Mouse (Mus musculus) testis, postnatal 14 days (tissue): ENCODE data around the gene Ifna11.
"Not testable (repeated sequence)": the region's sequence is repeated elsewhere in the genome, so short reads cannot be mapped to it uniquely, and the experiment has no call there.

Experiments used
- DNase-seq: peaks from one replicate; pipeline ENCODE4 v3.0.0; 2021; ENCODE audit warnings: low spot score

Ifna11 gene

DNA sequence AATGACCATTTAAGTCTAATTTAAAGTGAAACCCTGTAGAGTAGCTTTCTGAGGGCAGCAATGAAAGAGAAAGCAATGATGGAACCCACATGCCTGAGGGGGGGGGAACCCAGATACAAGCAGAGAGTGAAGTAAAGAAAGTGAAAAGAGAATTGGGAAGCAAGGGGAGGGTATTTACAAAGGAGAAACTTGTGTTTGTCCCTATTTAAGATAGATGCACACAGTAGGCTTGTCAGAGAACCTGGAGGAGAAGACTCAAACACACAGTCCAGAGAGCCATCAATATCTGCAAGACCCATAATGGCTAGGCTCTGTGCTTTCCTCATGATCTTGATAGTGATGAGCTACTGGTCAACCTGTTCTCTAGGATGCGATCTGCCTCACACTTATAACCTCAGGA is at the start of gene Ifna11:
Ifna11 (plus strand) TSS at position 301 of the 400 bp plus-strand sequence.
- no peak for DNase-seq

DNA sequence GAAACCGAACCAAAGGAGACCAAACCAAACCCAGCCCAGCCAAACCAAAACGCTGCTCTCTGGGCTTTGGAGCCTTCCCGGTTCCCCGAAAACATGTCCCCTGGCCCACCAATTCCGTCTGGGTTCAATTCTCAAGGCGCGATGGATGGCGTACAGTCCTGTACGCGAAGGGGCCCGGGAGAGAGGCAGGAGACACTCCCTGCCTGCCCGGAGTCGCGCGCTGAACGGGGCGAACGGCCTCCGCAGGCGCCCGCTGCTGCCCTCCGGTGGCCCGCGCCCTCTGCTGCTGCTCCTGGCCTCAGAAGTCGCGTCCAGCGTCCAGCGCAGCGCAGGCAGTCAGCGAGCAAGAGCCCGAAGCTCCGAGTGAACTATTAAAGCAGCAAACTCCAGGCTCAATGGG is 46.2 kb upstream of the Ifna11 start, which contains the start of gene Gm13290:
Gm13290 (plus strand) TSS at position 301 of the 400 bp plus-strand sequence.
- not testable (repeated sequence) for DNase-seq

DNA sequence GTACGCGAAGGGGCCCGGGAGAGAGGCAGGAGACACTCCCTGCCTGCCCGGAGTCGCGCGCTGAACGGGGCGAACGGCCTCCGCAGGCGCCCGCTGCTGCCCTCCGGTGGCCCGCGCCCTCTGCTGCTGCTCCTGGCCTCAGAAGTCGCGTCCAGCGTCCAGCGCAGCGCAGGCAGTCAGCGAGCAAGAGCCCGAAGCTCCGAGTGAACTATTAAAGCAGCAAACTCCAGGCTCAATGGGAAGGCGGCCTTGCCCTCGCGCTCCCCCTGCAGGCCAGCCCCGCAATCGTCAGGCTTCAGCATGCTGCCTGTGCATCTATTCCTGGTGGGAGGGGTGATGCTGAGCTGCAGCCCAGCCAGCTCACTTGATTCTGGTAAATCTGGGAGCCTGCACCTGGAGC is 43.1 kb upstream of the Ifna11 start, which contains the start of gene Gm13289:
Gm13289 (plus strand) TSS at position 301 of the 400 bp plus-strand sequence.
- not testable (repeated sequence) for DNase-seq

DNA sequence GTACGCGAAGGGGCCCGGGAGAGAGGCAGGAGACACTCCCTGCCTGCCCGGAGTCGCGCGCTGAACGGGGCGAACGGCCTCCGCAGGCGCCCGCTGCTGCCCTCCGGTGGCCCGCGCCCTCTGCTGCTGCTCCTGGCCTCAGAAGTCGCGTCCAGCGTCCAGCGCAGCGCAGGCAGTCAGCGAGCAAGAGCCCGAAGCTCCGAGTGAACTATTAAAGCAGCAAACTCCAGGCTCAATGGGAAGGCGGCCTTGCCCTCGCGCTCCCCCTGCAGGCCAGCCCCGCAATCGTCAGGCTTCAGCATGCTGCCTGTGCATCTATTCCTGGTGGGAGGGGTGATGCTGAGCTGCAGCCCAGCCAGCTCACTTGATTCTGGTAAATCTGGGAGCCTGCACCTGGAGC is 40.2 kb upstream of the Ifna11 start, which contains the start of gene Gm13272:
Gm13272 (plus strand) TSS at position 301 of the 400 bp plus-strand sequence.
- not testable (repeated sequence) for DNase-seq

DNA sequence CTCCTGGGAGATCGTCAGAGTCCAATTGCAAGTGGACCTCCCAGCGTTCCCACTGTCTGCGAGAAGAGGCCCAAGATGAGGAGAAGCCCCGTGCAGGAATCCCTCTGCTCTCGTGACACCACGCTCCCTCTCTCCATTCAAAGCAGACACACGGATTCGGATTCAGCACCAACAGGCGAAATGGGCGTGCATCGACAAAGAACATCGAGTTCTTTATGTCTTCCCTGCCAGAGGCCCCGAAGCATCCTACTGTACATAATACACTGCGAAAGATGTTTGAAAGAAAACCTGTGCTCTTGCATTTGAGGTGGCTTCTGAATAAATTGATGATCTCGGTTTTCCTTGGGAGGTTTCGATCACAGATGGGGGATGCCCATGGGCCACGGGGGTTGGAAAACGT is 39.4 kb upstream of the Ifna11 start:
- DNase-seq, result not testable (repeated sequence)

DNA sequence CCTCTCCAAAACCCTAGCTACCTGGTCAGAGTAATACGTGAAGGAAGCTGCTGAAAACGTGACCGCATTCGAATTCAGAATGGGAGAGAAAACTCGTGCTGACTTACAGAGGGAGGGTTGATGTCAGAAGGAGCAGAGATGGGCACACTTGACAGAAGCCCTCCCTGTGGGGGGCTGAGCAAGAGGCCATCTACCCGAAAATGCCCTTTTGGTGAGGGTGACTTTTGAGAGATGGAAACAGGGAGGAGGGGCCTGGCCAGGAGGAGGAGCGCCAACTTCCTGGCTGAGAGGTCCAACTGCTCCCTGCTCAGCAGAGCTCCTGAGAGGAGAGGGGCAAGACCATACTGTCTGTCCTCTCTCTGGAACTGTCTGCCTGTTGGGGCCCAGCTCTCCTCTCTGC is 37.9 kb upstream of the Ifna11 start, which contains the start of gene Ifnz:
Ifnz (plus strand) TSS at position 301 of the 400 bp plus-strand sequence.
- DNase-seq, result not testable (repeated sequence)

DNA sequence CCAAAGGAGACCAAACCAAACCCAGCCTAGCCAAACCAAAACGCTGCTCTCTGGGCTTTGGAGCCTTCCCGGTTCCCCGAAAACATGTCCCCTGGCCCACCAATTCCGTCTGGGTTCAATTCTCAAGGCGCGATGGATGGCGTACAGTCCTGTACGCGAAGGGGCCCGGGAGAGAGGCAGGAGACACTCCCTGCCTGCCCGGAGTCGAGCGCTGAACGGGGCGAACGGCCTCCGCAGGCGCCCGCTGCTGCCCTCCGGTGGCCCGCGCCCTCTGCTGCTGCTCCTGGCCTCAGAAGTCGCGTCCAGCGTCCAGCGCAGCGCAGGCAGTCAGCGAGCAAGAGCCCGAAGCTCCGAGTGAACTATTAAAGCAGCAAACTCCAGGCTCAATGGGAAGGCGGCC is 37.4 kb upstream of the Ifna11 start:
- not testable (repeated sequence) for DNase-seq

DNA sequence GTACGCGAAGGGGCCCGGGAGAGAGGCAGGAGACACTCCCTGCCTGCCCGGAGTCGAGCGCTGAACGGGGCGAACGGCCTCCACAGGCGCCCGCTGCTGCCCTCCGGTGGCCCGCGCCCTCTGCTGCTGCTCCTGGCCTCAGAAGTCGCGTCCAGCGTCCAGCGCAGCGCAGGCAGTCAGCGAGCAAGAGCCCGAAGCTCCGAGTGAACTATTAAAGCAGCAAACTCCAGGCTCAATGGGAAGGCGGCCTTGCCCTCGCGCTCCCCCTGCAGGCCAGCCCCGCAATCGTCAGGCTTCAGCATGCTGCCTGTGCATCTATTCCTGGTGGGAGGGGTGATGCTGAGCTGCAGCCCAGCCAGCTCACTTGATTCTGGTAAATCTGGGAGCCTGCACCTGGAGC is 34.4 kb upstream of the Ifna11 start, which contains the start of gene Gm13276:
Gm13276 (plus strand) TSS at position 301 of the 400 bp plus-strand sequence.
- DNase-seq, result not testable (repeated sequence)

DNA sequence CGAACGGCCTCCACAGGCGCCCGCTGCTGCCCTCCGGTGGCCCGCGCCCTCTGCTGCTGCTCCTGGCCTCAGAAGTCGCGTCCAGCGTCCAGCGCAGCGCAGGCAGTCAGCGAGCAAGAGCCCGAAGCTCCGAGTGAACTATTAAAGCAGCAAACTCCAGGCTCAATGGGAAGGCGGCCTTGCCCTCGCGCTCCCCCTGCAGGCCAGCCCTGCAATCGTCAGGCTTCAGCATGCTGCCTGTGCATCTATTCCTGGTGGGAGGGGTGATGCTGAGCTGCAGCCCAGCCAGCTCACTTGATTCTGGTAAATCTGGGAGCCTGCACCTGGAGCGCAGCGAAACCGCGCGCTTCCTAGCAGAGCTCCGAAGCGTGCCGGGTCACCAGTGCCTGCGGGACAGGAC is 31.4 kb upstream of the Ifna11 start, which contains the start of gene Gm13277:
Gm13277 (plus strand) TSS at position 231 of the 400 bp plus-strand sequence.
- peak; percentile 33 for DNase-seq

DNA sequence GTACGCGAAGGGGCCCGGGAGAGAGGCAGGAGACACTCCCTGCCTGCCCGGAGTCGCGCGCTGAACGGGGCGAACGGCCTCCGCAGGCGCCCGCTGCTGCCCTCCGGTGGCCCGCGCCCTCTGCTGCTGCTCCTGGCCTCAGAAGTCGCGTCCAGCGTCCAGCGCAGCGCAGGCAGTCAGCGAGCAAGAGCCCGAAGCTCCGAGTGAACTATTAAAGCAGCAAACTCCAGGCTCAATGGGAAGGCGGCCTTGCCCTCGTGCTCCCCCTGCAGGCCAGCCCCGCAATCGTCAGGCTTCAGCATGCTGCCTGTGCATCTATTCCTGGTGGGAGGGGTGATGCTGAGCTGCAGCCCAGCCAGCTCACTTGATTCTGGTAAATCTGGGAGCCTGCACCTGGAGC is 28.5 kb upstream of the Ifna11 start, which contains the start of gene Gm13278:
Gm13278 (plus strand) TSS at position 301 of the 400 bp plus-strand sequence.
- DNase-seq, result not testable (repeated sequence)

DNA sequence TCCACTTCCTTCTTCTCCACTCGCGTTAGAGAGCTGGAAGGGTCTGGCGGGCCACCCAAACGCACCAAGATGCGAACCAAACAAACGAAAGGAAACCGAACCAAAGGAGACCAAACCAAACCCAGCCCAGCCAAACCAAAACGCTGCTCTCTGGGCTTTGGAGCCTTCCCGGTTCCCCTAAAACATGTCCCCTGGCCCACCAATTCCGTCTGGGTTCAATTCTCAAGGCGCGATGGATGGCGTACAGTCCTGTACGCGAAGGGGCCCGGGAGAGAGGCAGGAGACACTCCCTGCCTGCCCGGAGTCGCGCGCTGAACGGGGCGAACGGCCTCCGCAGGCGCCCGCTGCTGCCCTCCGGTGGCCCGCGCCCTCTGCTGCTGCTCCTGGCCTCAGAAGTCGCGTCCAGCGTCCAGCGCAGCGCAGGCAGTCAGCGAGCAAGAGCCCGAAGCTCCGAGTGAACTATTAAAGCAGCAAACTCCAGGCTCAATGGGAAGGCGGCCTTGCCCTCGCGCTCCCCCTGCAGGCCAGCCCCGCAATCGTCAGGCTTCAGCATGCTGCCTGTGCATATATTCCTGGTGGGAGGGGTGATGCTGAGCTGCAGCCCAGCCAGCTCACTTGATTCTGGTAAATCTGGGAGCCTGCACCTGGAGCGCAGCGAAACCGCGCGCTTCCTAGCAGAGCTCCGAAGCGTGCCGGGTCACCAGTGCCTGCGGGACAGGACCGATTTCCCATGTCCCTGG is 25.7 kb upstream of the Ifna11 start, which contains the start of gene Gm13275:
Gm13275 (plus strand) TSS at position 552 of the 740 bp plus-strand sequence.
- DNase-seq, result peak; percentile 60

DNA sequence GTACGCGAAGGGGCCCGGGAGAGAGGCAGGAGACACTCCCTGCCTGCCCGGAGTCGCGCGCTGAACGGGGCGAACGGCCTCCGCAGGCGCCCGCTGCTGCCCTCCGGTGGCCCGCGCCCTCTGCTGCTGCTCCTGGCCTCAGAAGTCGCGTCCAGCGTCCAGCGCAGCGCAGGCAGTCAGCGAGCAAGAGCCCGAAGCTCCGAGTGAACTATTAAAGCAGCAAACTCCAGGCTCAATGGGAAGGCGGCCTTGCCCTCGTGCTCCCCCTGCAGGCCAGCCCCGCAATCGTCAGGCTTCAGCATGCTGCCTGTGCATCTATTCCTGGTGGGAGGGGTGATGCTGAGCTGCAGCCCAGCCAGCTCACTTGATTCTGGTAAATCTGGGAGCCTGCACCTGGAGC is 22.7 kb upstream of the Ifna11 start, which contains the start of gene Gm13279:
Gm13279 (plus strand) TSS at position 301 of the 400 bp plus-strand sequence.
- DNase-seq, result not testable (repeated sequence)

DNA sequence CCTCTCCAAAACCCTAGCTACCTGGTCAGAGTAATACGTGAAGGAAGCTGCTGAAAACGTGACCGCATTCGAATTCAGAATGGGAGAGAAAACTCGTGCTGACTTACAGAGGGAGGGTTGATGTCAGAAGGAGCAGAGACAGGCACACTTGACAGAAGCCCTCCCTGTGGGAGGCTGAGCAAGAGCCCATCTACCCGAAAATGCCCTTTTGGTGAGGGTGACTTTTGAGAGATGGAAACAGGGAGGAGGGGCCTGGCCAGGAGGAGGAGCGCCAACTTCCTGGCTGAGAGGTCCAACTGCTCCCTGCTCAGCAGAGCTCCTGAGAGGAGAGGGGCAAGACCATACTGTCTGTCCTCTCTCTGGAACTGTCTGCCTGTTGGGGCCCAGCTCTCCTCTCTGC is 20.4 kb upstream of the Ifna11 start, which contains the start of gene Gm13285:
Gm13285 (plus strand) TSS at position 301 of the 400 bp plus-strand sequence.
- DNase-seq, result not testable (repeated sequence)

DNA sequence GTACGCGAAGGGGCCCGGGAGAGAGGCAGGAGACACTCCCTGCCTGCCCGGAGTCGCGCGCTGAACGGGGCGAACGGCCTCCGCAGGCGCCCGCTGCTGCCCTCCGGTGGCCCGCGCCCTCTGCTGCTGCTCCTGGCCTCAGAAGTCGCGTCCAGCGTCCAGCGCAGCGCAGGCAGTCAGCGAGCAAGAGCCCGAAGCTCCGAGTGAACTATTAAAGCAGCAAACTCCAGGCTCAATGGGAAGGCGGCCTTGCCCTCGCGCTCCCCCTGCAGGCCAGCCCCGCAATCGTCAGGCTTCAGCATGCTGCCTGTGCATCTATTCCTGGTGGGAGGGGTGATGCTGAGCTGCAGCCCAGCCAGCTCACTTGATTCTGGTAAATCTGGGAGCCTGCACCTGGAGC is 16.8 kb upstream of the Ifna11 start, which contains the start of gene Gm13287:
Gm13287 (plus strand) TSS at position 301 of the 400 bp plus-strand sequence.
- DNase-seq, result not testable (repeated sequence)

DNA sequence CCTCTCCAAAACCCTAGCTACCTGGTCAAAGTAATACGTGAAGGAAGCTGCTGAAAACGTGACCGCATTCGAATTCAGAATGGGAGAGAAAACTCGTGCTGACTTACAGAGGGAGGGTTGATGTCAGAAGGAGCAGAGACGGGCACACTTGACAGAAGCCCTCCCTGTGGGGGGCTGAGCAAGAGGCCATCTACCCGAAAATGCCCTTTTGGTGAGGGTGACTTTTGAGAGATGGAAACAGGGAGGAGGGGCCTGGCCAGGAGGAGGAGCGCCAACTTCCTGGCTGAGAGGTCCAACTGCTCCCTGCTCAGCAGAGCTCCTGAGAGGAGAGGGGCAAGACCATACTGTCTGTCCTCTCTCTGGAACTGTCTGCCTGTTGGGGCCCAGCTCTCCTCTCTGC is 14.5 kb upstream of the Ifna11 start, which contains the start of gene Gm13288:
Gm13288 (plus strand) TSS at position 301 of the 400 bp plus-strand sequence.
- DNase-seq, result not testable (repeated sequence)

DNA sequence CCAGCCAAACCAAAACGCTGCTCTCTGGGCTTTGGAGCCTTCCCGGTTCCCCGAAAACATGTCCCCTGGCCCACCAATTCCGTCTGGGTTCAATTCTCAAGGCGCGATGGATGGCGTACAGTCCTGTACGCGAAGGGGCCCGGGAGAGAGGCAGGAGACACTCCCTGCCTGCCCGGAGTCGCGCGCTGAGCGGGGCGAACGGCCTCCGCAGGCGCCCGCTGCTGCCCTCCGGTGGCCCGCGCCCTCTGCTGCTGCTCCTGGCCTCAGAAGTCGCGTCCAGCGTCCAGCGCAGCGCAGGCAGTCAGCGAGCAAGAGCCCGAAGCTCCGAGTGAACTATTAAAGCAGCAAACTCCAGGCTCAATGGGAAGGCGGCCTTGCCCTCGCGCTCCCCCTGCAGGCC is 14.0 kb upstream of the Ifna11 start:
- not testable (repeated sequence) for DNase-seq

DNA sequence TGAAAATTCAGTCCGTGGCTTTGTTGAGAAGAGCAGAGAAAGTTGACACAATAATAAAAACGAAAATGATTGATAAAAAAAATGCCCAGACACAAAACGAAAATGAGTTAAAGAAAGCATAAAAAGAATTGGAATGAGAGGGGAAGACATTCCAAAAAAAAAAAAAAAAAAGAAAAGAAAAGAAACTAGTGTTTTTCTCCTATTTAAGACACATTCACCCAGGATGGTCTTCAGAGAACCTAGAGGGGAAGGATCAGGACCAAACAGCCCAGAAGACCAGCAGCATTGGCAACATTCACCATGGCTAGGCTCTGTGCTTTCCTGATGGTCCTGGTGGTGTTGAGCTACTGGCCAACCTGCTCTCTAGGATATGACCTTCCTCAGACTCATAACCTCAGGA is 3.8 kb upstream of the Ifna11 start, which contains the start of gene Ifna7:
Ifna7 (plus strand) TSS at position 301 of the 400 bp plus-strand sequence.
- no peak for DNase-seq

DNA sequence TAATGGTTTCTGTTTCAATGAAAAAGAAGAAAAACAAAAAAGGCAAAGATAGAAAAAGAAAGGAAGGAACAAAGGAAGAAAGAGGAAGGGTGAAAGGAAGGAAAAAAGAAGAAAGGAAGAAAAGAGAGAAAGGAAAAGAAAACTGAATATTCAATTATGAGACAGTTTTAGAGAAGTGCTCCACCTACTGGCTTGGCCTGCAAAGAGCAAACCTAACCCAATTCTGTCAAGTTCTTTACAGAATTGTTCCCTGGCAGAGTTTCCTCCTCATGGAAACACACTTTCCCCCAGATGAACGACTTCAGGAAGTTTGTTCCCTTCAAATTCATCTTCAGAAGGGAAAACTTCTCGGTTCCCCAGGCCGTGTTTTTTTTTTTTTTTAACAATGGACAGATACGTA is 3.2 kb downstream of the Ifna11 start:
- no peak for DNase-seq

DNA sequence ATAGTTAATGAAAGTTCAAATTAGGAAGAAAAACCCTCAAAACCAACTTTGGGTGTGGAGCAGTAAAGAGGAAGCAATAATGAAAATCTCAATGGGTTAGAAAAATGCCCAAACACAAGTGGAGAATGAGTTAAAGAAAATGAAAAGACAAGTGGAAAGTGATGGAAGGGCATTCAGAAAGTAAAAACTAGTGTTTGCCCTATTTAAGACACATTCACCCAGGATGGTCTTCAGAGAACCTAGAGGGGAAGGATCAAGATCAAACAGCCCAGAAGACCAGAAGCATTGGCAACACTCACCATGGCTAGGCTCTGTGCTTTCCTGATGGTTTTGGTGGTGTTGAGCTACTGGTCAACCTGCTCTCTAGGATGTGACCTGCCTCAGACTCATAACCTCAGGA is 7.4 kb downstream of the Ifna11 start, which contains the start of gene Ifna6:
Ifna6 (plus strand) TSS at position 301 of the 400 bp plus-strand sequence.
- DNase-seq, result not testable (repeated sequence)

DNA sequence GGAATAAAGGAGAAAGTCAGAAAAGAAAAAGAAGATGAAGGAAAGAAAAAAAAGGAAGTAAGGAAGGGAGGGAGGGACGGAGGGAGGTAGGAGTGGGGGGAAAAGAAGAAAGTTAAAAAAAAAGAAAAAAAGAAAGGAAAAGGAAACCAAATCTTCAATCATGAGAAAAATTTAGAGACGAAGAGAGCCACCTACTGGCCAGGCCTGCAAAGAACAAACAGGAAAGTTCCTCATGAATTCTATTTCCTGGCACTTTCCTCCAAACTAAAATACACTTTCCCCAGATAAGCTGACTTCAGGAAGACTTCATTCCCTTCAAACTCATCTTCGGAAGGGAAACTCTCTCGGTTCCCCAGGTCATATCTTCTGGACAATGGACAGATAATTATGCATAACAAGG is 10.8 kb downstream of the Ifna11 start:
- no peak for DNase-seq

DNA sequence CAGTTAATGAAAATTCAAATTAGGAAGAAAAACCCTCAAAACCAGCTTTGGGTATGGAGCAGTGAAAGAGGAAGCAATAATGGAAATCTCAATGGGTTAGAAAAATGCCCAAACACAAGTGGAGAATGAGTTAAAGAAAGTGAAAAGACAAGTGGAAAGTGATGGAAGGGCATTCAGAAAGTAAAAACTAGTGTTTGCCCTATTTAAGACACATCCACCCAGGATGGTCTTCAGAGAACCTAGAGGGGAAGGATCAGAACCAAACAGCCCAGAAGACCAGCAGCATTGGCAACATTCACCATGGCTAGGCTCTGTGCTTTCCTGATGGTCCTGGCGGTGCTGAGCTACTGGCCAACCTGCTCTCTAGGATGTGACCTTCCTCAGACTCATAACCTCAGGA is 15.5 kb downstream of the Ifna11 start, which contains the start of gene Ifna5:
Ifna5 (plus strand) TSS at position 301 of the 400 bp plus-strand sequence.
- DNase-seq, result not testable (repeated sequence)

DNA sequence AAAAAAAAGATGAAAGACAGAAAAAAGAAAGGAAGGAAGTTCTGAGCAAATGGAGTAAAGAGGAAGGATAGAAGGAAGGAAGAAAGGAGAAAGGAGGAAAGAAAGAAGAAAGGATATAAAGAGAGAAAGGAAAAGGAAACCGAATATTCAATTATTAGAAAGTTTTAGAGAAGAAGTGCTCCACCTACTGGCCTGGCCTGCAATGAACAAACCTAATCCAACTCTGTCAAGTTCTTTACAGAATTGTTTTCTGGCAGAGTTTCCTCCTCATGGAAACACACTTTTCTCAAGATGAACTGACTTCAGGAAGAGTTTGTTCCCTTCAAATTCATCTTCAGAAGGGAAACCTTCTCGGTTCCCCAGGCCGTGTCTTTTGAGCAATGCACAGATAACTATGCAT is 19.1 kb downstream of the Ifna11 start:
- DNase-seq, result no peak
